Mouse (Mus musculus) spleen, adult 2 months (tissue): ENCODE results near the gene Fpr1. TPM values are rescaled to one million over a fixed set of nuclear protein-coding genes. Genes with fewer than 3 reads are reported as not detected.
A peak's percentile ranks its signal among the peaks of the same experiment; 100 is the strongest.

Experiments
- DNase-seq, 2 experiments: peaks; one replicate each; pipeline versions ENCODE4 v3.0.0 to v3.0.0-alpha.2; 2012 to 2021; ENCODE audit warnings: low spot score in 2 of 2, low read depth in 1 of 2
- H3K27ac ChIP-seq: fragments of 200-500 bp; 2 replicates; pipeline ENCODE4 v1.5.1; 2012; ENCODE audit warnings: low read length, inconsistent platforms; ENCODE audit not compliant: insufficient read depth
- H3K27me3 ChIP-seq: fragments of 200-500 bp; 2 replicates; pipeline ENCODE4 v1.6.1; 2012; ENCODE audit warnings: mild to moderate bottlenecking, moderate library complexity, low read length, inconsistent platforms; ENCODE audit not compliant: control insufficient read depth, insufficient read depth
- H3K36me3 ChIP-seq: fragments of 200-500 bp; 2 replicates; pipeline ENCODE4 v1.6.1; 2012; ENCODE audit warnings: mild to moderate bottlenecking, low read length, inconsistent platforms; ENCODE audit not compliant: control insufficient read depth, insufficient read depth
- H3K4me1 ChIP-seq: fragments of 200-500 bp; 2 replicates; pipeline ENCODE4 v1.6.1; 2011; ENCODE audit warnings: inconsistent platforms; ENCODE audit not compliant: control insufficient read depth, insufficient read depth, insufficient read length
- H3K4me3 ChIP-seq: fragments of 200-500 bp; 2 replicates; pipeline ENCODE4 v1.5.1; 2011; ENCODE audit warnings: mild to moderate bottlenecking, inconsistent platforms; ENCODE audit not compliant: insufficient read depth, insufficient read length; ENCODE audit errors: extremely low read depth
- CTCF ChIP-seq: fragments of 200-500 bp; IDR thresholded peaks from 2 replicates; pipeline ENCODE4 v1.5.1; 2011; ENCODE audit warnings: mild to moderate bottlenecking, inconsistent platforms; ENCODE audit not compliant: insufficient read depth, insufficient read length, insufficient replicate concordance; ENCODE audit errors: extremely low read depth
- POLR2A ChIP-seq: fragments of 200-500 bp; IDR thresholded peaks from 2 replicates; pipeline ENCODE4 v1.6.1; 2011; ENCODE audit warnings: low read depth, low read length, inconsistent platforms
- WGBS: fragments of 180-500 bp; shearing (Covaris S2); methylation state at CpG from one replicate; pipeline ENCODE4 v1.1.7; 2018; 5-methylcytosine and 5-hydroxymethylcytosine counted together
- polyA plus RNA-seq: library from polyadenylated mRNA; depleted of rRNA; stranded (reverse); fragments of >200 nt; gene quantifications from 2 replicates; pipeline ENCODE4 v1.2.3, GENCODE M21; 2012; rRNA removed

Gene Fpr1
- polyA plus RNA-seq, 1 experiment: 8.9 TPM

DNA sequence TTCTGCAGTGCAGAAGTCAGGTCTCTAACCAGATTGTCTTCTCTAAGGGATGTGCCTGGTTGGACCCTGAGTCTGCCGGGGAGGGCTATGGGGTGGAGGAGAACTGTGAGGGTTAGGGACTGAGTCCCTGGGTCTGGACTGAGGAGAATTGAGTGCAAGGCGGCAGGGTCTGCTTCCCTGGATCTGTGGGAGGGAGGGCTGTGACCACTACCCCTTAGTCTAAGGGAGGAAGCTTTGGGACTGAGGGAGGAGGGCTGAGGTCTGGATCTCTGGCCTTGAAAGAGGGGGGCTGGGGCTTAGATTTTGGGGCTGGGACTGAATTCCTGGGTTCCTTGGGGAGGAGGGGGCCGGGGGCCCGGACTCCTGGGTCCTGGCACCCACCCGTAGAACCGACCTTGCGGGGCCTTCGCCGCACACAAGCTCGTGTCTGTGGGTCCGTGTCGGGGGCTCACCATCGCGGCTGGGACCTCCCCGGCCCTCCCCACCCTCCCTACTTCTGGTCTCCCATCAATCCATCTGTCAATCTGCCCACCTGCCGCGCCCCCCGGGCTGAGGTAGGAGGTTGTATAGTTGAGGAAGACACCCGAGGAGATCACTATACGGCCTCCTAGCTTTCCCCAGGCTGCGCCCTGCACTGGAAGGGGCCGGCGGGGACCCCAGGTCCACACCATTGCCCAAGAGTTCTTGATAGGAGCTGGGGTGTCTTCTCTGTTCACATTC, 53.8 kb downstream of the Fpr1 start:
- WGBS: 91% methylated on average over 23 of the region's 23 CpGs
- no peak for DNase-seq
- peaks cover 3% of the 10 kb centered on the region for H3K4me1 ChIP-seq
- no peak overlapping the region for H3K4me3 ChIP-seq
- H3K27me3 ChIP-seq: peaks cover 12% of the 10 kb centered on the region
- no peak overlapping the region for H3K27ac ChIP-seq
- H3K36me3 ChIP-seq: no peaks in the 10 kb centered on the region
- no peak for TF ChIP-seq POLR2A

DNA sequence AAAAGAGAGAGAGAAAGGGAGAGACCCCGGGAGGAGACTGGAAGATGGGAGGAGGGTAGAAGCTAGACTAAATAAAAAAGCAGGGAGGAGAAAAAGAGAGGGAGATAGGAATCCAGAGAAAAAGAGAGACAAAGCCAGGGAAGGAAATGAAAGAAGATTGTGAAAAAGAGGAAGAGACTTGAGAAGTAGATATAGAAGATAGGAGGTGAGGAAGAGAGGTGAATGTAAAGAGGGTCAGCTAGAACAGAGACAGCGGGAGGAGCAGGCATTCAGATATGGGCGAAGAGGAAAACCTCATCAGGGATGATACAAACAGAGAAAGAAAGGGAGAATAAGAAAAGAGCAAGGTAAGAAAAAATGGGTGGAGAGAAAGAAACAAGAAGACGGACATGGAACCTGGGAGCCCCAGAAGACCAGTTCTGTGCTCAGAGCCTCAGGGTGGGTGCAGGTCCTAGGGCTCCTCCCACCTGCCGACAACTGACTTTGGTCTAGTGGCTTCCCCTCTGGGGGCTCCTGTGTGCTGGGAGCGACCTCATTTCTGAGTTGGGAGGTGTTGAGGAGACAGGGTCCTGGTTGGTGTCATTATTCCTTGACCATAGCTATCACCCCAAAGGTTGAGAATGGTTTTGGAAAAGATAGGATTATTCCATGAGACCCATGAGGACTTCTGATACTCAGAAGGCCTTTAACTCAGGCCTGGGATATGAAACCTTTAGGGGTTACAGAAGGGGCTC, 54.5 kb downstream of the Fpr1 start:
- no peaks in the 10 kb centered on the region for H3K36me3 ChIP-seq
- peaks cover 12% of the 10 kb centered on the region for H3K27me3 ChIP-seq
- H3K27ac ChIP-seq: no peak overlapping the region
- peaks cover 3% of the 10 kb centered on the region for H3K4me1 ChIP-seq
- TF ChIP-seq CTCF: no peak
- TF ChIP-seq POLR2A: no peak
- 33% methylated on average over 6 of the region's 6 CpGs for whole genome bisulfite sequencing
- DNase-seq: no peak
- H3K4me3 ChIP-seq: no peak overlapping the region

DNA sequence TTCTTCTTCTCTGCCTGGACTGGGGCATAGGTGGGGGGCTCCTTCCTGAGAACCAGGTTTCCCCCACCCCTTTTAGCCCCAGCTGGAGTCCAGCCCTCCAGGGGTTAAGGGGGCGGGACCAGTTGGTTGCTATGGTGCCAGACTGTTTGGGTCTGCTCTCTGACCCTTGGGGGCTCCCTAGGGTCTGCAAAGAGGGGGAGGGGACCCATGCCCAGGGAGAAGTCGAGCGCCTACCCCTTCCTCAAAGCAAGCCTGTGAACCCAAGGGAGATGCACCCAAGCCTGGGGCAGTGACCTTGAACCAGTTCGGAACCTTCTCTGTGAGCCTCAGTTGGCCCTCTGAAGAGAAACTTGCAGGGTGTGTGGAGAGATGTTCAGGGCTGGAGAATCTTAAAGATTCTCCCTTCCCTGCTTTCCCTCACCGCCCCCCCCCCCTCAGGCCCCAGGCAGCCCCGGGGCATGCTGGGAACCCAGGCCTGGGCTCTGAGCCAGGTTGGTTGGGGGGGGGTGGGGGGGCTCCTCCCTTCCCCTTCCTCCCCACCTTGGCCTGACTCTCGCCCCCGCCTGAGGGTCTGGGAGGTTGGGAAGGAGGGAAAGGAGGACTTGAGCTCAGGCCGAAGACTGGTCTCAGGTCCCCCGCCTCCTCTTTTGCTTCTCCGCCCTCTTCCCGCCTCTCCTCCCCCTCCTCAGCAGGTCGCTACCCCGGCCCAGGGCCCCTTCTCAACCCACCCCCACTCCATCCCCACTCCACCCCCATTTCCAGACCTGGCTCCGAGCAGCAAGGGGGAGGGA, 55.4 kb downstream of the Fpr1 start:
- no peak for TF ChIP-seq POLR2A
- TF ChIP-seq CTCF: no peak
- no peak for DNase-seq
- peaks cover 12% of the 10 kb centered on the region for H3K27me3 ChIP-seq
- peak overlapping the region; percentile 57 for H3K27ac ChIP-seq
- H3K4me1 ChIP-seq: peaks cover 3% of the 10 kb centered on the region
- no peaks in the 10 kb centered on the region for H3K36me3 ChIP-seq
- H3K4me3 ChIP-seq: peak overlapping the region; percentile 47; the same call in 1 of the 2 replicates
- WGBS: 5% methylated on average over 10 of the region's 15 CpGs

DNA sequence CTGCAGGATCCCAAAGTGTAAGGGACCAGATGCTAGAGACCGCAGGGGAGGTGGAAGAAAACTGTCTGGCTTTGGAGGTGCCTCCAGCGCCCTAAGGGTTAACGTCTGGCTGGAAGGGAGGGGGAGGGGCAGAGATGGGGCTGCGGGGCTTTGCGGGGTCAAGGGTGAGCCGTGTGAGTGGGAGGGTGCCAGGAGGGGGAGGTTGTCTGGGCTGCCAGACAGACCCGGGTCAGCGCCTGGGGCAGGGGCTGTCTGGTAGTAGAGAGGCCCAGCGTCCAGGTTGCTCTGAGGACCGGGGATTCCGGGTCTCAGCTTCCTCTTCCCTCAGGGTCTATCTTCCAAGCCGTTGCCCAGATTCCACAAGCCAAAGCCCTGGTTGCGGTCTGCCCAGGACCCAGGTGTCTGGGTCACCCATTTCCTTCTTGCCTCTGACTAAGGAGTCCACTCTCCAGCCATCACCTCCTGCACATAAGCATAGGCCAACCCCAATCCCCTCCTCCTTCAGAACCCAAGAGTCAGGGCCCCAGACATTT, 56.0 kb downstream of the Fpr1 start:
- Histone ChIP-seq H3K27me3 (peaks cover 12% of the 10 kb centered on the region), H3K27ac (peak overlapping the region; percentile 57), H3K36me3 (no peaks in the 10 kb centered on the region), H3K4me1 (peaks cover 3% of the 10 kb centered on the region), H3K4me3 (peak overlapping the region; percentile 47)
- WGBS: 6% methylated on average over 13 of the region's 13 CpGs
- no peak for DNase-seq
- TF ChIP-seq POLR2A (no peak), CTCF (no peak)

DNA sequence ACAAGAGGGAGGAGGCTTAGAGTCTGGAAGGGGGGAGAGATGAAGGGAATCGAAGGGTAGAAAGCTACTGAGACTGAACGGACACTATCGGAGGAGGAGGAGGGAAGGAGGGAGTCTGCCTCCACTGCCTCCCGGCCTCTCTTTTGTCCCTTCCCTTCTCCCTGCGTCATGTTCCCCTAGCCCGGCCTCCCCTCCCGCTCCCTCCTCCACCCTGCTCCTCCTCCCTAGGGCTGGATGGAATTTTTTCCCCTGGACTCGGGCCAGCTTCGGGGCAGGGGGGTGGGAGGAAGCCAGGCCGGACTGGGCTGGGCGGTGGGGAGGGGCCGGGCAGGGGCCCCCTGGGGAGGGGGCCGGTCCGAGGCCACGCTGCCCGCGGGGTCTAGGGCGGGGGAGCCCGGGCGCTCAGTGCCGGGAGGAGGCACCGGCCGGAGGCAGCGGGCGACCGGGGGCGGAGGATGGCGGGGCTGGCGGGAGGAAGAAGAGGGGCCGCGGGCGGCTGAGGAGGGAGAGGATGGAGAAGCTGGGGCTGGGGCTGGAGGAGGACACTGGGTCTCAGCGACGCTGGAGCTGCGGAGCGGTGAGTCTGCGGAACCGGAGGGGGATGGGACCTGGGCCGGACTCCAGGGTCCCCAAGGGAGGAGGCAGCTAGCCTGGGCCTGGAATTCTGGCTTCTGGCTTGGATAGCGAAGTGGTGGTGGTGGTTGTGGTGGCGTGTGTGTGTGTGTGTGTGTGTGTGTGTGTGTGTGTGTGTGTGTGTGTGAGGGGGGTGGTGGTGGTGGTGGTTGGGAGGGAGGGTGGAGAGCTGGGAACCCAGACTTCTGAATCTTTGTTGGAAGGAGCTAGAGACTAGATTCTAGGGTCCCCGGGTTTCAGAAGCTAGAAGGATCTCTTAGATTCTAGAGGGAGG, 56.7 kb downstream of the Fpr1 start, which contains the start of gene Spaca6:
Gene Spaca6 (plus strand): TSS at position 408 of the 907 bp plus-strand sequence.
- no peaks in the 10 kb centered on the region for H3K36me3 ChIP-seq
- peak within 1 kb of the TSS; percentile 47 for H3K4me3 ChIP-seq
- peaks cover 12% of the 10 kb centered on the region for H3K27me3 ChIP-seq
- peaks cover 3% of the 10 kb centered on the region for H3K4me1 ChIP-seq
- peak within 1 kb of the TSS; percentile 60 for H3K27ac ChIP-seq
- TF ChIP-seq CTCF (no peak), POLR2A (no peak; the same call in 1 of the 2 replicates)
- DNase-seq: no peak
- WGBS: under 1% methylated on average over 40 of the region's 42 CpGs

Other genes with a start within 250 kb of the Fpr1 start
- gene Vmn2r90, start 180.2 kb downstream of the Fpr1 start, polyA plus RNA-seq: 0.07 TPM in 1 of 2 replicates, not detected in the other
- gene Spaca6, start 56.8 kb downstream of the Fpr1 start, polyA plus RNA-seq: 6.8 and 8.6 TPM in 2 replicates
- gene Has1, start 28.7 kb downstream of the Fpr1 start, polyA plus RNA-seq: 0.11 and 0.25 TPM in 2 replicates
- 2.4 and 2.8 TPM in 2 replicates for gene Fpr2, start 3.9 kb upstream of the Fpr1 start, polyA plus RNA-seq
- not detected in 2 replicates for gene Fpr3, start 3.9 kb upstream of the Fpr1 start, polyA plus RNA-seq
- gene Fpr-rs4, start 137.8 kb upstream of the Fpr1 start, polyA plus RNA-seq: not detected in 2 replicates
- not detected in 2 replicates for gene Vmn2r124, start 165.5 kb upstream of the Fpr1 start, polyA plus RNA-seq
- gene Vmn2r91, start 201.1 kb upstream of the Fpr1 start, polyA plus RNA-seq: not detected in 2 replicates